Mouse (Mus musculus): ENCODE measurements at regions not wholly inside any gene's neighbourhood (a gene's known extent, or its start where the extent isn't known, plus 50 kb on each side); places are given as distances from the start of the nearest gene placed in this dataset.

- TF ChIP-seq CTCF (IDR thresholded peaks at IDR 0.05; ENCODE audit: low read depth): 0 out of 2 replicates have a peak, but pooled peaks have one; percentile 18
Measured at GRCm38 (mm10) chr11:52496908-52497307, 100.7 kb downstream of the 9530068E07Rik start.

GRCm38 (mm10) chr11:52502759-52503365, 106.6 kb downstream of the 9530068E07Rik start:
- Histone ChIP-seq H3K27ac (no peak overlapping the region), H3K4me1 (replicated peaks; ENCODE audit: insufficient read depth, low read length) (no peaks in the 10 kb centered on the region), H3K9me3 (replicated peaks; ENCODE audit: low read length) (no peaks in the 10 kb centered on the region), H3K36me3 (ENCODE audit: insufficient read depth, low read length) (no peaks in the 10 kb centered on the region), H3K27me3 (ENCODE audit: insufficient read depth, low read length) (no peaks in the 10 kb centered on the region), H3K4me2 (ENCODE audit: low read length) (no peak overlapping the region), H3K4me3 (replicated peaks; ENCODE audit: low read depth, low read length) (no peak overlapping the region), H3K9ac (ENCODE audit: low read depth, low read length) (no peak overlapping the region)
- 10% methylated on average over 10 of the region's 10 CpGs for WGBS
- TF ChIP-seq CTCF (IDR thresholded peaks at IDR 0.05; ENCODE audit: low read depth): no peak
- DNase-seq (ENCODE audit: low spot score) (peak; percentile 61), ATAC-seq (replicated peaks; ENCODE audit: low FRiP score, low read depth) (no peak)

More at GRCm38 (mm10) chr11:52496908-52497307, 100.7 kb downstream of the 9530068E07Rik start:
- no peaks in the 10 kb centered on the region for H3K36me3 ChIP-seq (ENCODE audit: insufficient read depth, low read length)
- DNase-seq (ENCODE audit: low spot score) (no peak), ATAC-seq (replicated peaks; ENCODE audit: low FRiP score, low read depth) (no peak)
- H3K4me1 ChIP-seq (replicated peaks; ENCODE audit: insufficient read depth, low read length): no peaks in the 10 kb centered on the region
- no peak overlapping the region for H3K4me3 ChIP-seq (replicated peaks; ENCODE audit: low read depth, low read length)
- H3K9ac ChIP-seq (ENCODE audit: low read depth, low read length): no peak overlapping the region
- H3K4me2 ChIP-seq (ENCODE audit: low read length): no peak overlapping the region
- no peaks in the 10 kb centered on the region for H3K27me3 ChIP-seq (ENCODE audit: insufficient read depth, low read length)
- WGBS: 90% methylated on average over 3 of the region's 3 CpGs
- H3K9me3 ChIP-seq (replicated peaks; ENCODE audit: low read length): no peaks in the 10 kb centered on the region
- no peak overlapping the region for H3K27ac ChIP-seq

- Histone ChIP-seq H3K9ac (ENCODE audit: low read depth, low read length) (no peak overlapping the region), H3K4me1 (replicated peaks; ENCODE audit: insufficient read depth, low read length) (no peaks in the 10 kb centered on the region), H3K9me3 (replicated peaks; ENCODE audit: low read length) (no peaks in the 10 kb centered on the region), H3K27me3 (ENCODE audit: insufficient read depth, low read length) (no peaks in the 10 kb centered on the region), H3K27ac (no peak overlapping the region), H3K36me3 (ENCODE audit: insufficient read depth, low read length) (no peaks in the 10 kb centered on the region), H3K4me2 (ENCODE audit: low read length) (no peak overlapping the region), H3K4me3 (replicated peaks; ENCODE audit: low read depth, low read length) (no peak overlapping the region)
- DNase-seq (ENCODE audit: low spot score): no peak
- no peak for TF ChIP-seq CTCF (IDR thresholded peaks at IDR 0.05; ENCODE audit: low read depth)
- 43% methylated on average over 4 of the region's 4 CpGs for WGBS
- ATAC-seq (replicated peaks; ENCODE audit: low FRiP score, low read depth): no peak
Measured at GRCm38 (mm10) chr11:52511831-52512297, 115.6 kb downstream of the 9530068E07Rik start.

- no peak overlapping the region for H3K4me3 ChIP-seq (replicated peaks; ENCODE audit: low read depth, low read length)
- WGBS: 68% methylated on average over 5 of the region's 5 CpGs
- H3K27me3 ChIP-seq (ENCODE audit: insufficient read depth, low read length): no peaks in the 10 kb centered on the region
- no peaks in the 10 kb centered on the region for H3K9me3 ChIP-seq (replicated peaks; ENCODE audit: low read length)
- no peaks in the 10 kb centered on the region for H3K4me1 ChIP-seq (replicated peaks; ENCODE audit: insufficient read depth, low read length)
- H3K4me2 ChIP-seq (ENCODE audit: low read length): no peak overlapping the region
- peak; percentile 60 for TF ChIP-seq CTCF (IDR thresholded peaks at IDR 0.05; ENCODE audit: low read depth)
- ATAC-seq (replicated peaks; ENCODE audit: low FRiP score, low read depth) (no peak), DNase-seq (ENCODE audit: low spot score) (peak; percentile 15)
- no peak overlapping the region for H3K9ac ChIP-seq (ENCODE audit: low read depth, low read length)
- no peaks in the 10 kb centered on the region for H3K36me3 ChIP-seq (ENCODE audit: insufficient read depth, low read length)
- H3K27ac ChIP-seq: no peak overlapping the region
Measured at GRCm38 (mm10) chr11:52517330-52517729, 121.1 kb downstream of the 9530068E07Rik start.

GRCm38 (mm10) chr11:52519877-52520276, 123.6 kb downstream of the 9530068E07Rik start:
- no peak for TF ChIP-seq CTCF (IDR thresholded peaks at IDR 0.05; ENCODE audit: low read depth)
- no peak for ATAC-seq (replicated peaks; ENCODE audit: low FRiP score, low read depth)
- WGBS: 53% methylated on average over 3 of the region's 3 CpGs
- Histone ChIP-seq H3K4me2 (ENCODE audit: low read length) (no peak overlapping the region), H3K27ac (no peak overlapping the region), H3K4me1 (replicated peaks; ENCODE audit: insufficient read depth, low read length) (no peaks in the 10 kb centered on the region), H3K27me3 (ENCODE audit: insufficient read depth, low read length) (no peaks in the 10 kb centered on the region), H3K36me3 (ENCODE audit: insufficient read depth, low read length) (no peaks in the 10 kb centered on the region), H3K4me3 (replicated peaks; ENCODE audit: low read depth, low read length) (no peak overlapping the region), H3K9me3 (replicated peaks; ENCODE audit: low read length) (no peaks in the 10 kb centered on the region), H3K9ac (ENCODE audit: low read depth, low read length) (no peak overlapping the region)
- peak; percentile 25 for DNase-seq (ENCODE audit: low spot score)

- Histone ChIP-seq H3K9ac (ENCODE audit: low read depth, low read length) (no peak overlapping the region), H3K27me3 (ENCODE audit: insufficient read depth, low read length) (no peaks in the 10 kb centered on the region), H3K9me3 (replicated peaks; ENCODE audit: low read length) (no peaks in the 10 kb centered on the region), H3K36me3 (ENCODE audit: insufficient read depth, low read length) (no peaks in the 10 kb centered on the region), H3K4me2 (ENCODE audit: low read length) (no peak overlapping the region), H3K4me3 (replicated peaks; ENCODE audit: low read depth, low read length) (no peak overlapping the region), H3K27ac (no peak overlapping the region), H3K4me1 (replicated peaks; ENCODE audit: insufficient read depth, low read length) (no peaks in the 10 kb centered on the region)
- DNase-seq (ENCODE audit: low spot score) (peak; percentile 82), ATAC-seq (replicated peaks; ENCODE audit: low FRiP score, low read depth) (no peak)
- WGBS: 41% methylated on average over 4 of the region's 4 CpGs
- TF ChIP-seq CTCF (IDR thresholded peaks at IDR 0.05; ENCODE audit: low read depth): peak; percentile 81
Measured at GRCm38 (mm10) chr11:52521879-52522278, 125.7 kb downstream of the 9530068E07Rik start.

GRCm38 (mm10) chr11:52522384-52522783, 126.2 kb downstream of the 9530068E07Rik start:
- 77% methylated on average over 3 of the region's 3 CpGs for WGBS
- no peak overlapping the region for H3K9ac ChIP-seq (ENCODE audit: low read depth, low read length)

More at GRCm38 (mm10) chr11:52522384-52522783, 126.2 kb downstream of the 9530068E07Rik start:
- Histone ChIP-seq H3K27me3 (ENCODE audit: insufficient read depth, low read length) (no peaks in the 10 kb centered on the region), H3K9me3 (replicated peaks; ENCODE audit: low read length) (no peaks in the 10 kb centered on the region), H3K4me2 (ENCODE audit: low read length) (no peak overlapping the region), H3K36me3 (ENCODE audit: insufficient read depth, low read length) (no peaks in the 10 kb centered on the region), H3K4me1 (replicated peaks; ENCODE audit: insufficient read depth, low read length) (no peaks in the 10 kb centered on the region), H3K4me3 (replicated peaks; ENCODE audit: low read depth, low read length) (no peak overlapping the region), H3K27ac (no peak overlapping the region)
- TF ChIP-seq CTCF (IDR thresholded peaks at IDR 0.05; ENCODE audit: low read depth): no peak
- no peak for DNase-seq (ENCODE audit: low spot score)
- no peak for ATAC-seq (replicated peaks; ENCODE audit: low FRiP score, low read depth)

All from kidney, postnatal 0 days (tissue).